Mouse (Mus musculus) thymus, adult 2 months (tissue): ENCODE results near the gene Dnaaf2.

Source experiments
- CTCF ChIP-seq: fragments of 200-500 bp; IDR thresholded peaks from 2 replicates; pipeline ENCODE4 v1.5.1; 2012; ENCODE audit warnings: mild to moderate bottlenecking, control low read depth, low read length, moderate library complexity, borderline replicate concordance; ENCODE audit not compliant: control insufficient read depth, poor library complexity, insufficient read depth; ENCODE audit errors: extremely low read depth
- POLR2A ChIP-seq: fragments of 200-500 bp; IDR thresholded peaks from 2 replicates; pipeline ENCODE4 v1.6.1; 2012; ENCODE audit warnings: mild to moderate bottlenecking, low read length, control low read depth, moderate library complexity; ENCODE audit not compliant: control insufficient read depth, poor library complexity, insufficient read depth; ENCODE audit errors: extremely low read depth

DNA sequence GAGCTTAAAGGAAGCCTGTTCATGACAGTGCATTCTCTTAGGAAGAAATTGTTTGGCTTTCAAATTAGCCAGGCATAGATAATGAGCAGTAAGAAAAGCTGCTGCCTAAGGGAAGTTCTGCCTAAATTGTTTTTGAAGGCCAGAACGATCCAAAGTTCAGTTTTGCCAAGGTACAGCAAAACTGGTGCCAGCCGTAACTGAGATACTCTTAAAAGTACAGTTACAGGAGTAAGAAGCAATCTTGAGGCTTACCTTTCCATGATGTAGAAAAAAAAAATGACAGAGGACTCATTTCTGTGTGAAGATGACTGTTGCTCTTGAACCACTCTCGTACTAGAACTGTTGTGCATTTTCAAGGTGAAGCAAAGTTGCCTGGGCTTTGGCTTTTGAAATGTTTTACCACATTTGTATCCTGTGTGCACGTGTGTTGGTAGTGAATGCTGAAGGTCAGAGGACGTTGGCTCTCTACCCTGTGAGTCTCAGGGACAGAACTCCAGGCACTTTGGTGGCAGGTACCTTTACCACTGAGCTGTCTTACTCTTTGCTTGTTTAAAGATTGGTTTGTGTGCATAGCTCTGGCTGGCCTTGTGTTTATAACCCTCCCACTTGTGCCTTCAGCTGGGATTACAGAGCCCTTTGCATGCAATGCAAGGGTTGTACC is 11.3 kb downstream of the Dnaaf2 start:
- TF ChIP-seq POLR2A (no peak), CTCF (no peak)
